Mouse (Mus musculus) layer of hippocampus, adult 18-20 months (tissue): ENCODE data around the gene Irx2. TPM values are rescaled to one million over a fixed set of nuclear protein-coding genes. Genes with fewer than 3 reads are reported as not detected.

Experiments
- DNase-seq, 2 experiments: peaks; one replicate each; pipeline ENCODE4 v3.0.0; 2022; ENCODE audit warnings: low spot score in 2 of 2
- long read RNA-seq: library from polyadenylated mRNA; stranded (forward); transcript quantifications from one replicate; pipeline ENCODE4 v2.0.0, GENCODE M21; 2021
- total RNA-seq, 2 experiments: library from RNA; stranded (reverse); gene quantifications; 2 replicates each; pipeline ENCODE4 v1.2.3; 2021

The Irx2 gene
- under 1 TPM in 1 of 2 experiments, not detected in 1; 0.32 TPM for total RNA-seq
- long read RNA-seq: 0 reads

DNA sequence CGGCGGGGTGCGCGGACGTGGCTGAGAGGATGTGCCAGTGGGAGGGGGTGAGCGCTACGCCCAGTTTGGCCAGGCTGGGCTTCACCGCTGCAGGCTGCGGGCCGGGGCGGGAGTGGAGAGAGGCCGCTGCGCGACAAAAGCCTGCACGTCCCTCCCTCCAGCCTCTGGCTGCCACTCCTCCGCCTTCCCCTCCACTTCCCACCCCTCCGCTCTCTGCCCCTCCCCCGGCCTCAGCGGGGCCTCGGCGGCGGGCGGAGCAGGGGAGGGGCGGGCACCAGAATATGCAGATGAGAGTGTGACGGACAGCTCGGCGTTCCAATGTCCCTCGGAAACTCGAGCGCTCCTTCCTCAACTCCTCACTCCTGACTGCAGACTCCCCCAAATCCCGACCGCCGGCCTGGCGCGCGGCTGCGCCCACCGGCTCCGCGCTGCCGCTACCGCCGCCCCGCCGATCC, at the start of gene Irx2:
TSS of gene Irx2 (plus strand) at position 359 of the 455 bp plus-strand sequence.
- DNase-seq: no peak

DNA sequence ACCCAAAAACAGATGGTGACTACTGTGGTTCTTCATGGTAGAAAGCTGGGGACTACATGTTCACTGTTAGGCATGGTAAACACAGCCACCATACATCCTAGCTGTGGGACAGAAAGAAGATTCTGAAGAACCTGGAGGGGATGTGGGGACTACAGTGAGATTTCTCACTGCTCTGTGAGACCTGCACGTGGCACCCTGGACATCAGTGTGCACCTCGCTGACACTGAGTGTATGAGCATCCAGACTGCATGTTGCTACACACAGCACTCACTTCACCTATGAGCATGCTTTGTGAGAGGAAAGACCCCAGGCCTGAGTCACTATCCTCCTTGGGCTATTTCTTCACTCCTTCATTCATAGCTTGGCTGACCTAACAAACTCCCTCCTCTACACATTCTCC, 47.3 kb upstream of the Irx2 start:
- no peak for DNase-seq

DNA sequence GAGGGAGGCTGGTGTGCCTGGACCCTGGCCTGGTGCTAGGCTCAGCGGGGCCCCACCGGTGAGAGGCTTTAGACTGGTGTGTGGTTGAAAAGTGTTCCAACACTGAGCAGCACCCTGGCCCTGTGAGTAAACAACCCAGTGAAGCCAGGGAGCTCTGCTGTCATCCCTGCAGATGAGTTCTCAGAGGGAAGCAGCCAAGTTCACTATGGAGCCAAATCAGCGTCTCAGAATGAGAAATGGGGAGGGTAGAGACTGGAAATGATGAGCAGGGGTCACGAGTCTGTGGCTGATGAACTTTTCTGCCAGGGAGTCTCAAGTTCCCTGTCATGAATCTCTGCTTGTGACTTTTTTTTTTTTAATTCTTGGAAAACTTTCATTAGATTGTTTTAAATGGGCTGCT, 36.1 kb upstream of the Irx2 start:
- DNase-seq: no peak

DNA sequence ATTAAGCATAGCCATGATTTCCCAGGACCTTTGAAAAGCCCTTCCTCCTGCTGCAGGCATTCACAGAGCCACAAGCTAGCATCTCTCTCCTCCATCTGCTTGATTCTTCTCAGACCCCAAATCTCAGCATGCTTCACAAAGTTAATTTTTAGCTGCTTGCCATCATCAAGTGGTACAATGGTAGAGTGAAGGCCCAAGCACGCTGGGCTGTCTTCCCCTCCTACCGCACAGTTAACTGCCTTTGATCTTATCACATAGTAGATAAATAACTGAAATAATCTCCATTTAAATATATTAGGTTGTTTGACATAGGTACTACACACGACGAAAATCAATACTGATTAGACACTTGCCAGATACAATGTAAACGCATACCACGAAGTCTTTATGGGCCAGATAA, 35.3 kb upstream of the Irx2 start:
- no peak for DNase-seq

DNA sequence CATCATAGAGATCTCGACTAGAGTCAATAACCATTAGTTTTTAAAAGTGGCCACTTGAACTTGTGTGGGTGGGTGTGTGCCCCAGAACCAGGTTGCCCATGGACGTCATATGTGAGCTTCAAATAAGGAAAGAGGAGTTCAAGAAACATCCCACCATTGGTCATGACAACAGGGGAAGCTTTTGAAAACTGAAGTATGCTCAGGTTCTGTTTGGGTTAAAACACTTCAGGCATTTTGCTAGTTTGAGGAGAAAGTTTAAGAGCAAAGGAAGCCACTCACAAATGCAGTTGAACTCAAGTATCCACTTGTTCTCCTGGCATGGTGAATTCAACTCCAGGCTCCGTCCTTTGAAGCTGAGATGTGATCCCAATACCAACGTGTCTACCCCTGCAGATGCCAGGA, 34.9 kb upstream of the Irx2 start:
- no peak for DNase-seq

DNA sequence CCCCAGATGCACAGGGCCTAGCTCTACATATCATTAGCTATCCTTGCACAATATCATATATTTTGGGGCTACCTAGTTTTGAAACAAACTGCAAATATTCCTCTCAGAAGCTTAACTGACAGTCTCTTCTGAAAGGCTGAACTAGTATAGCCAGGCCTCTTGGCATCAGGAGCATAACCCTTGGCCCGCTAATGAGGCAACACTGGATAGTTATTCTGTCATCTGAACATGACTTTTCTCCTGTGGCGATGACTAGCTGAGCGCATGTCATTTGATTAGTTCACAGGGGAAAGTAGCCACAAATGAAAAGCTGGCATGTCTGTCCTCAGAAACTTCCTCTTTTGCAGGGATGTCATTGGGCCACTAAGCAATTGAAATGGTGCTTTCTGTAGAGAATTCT, 29.4 kb upstream of the Irx2 start:
- no peak for DNase-seq

DNA sequence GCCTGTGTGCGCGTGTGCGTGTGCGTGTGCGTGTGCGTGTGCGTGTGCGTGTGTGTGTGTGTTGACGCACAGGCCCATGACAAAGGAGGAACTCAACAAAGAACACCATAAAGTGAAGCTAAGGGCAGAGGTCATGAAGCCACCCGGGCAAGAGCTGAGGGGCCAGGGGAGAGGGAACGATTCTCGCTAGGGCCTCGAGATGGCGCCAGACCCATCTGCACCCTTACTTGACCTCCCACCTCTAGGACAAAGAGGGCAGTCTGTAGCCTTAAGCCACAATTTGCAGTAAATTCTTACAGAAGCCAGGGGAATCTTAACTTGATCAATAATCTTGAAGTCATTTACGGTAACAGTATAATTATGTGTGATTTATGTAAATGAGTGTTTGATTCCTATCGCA, 19.9 kb upstream of the Irx2 start:
- no peak for DNase-seq

DNA sequence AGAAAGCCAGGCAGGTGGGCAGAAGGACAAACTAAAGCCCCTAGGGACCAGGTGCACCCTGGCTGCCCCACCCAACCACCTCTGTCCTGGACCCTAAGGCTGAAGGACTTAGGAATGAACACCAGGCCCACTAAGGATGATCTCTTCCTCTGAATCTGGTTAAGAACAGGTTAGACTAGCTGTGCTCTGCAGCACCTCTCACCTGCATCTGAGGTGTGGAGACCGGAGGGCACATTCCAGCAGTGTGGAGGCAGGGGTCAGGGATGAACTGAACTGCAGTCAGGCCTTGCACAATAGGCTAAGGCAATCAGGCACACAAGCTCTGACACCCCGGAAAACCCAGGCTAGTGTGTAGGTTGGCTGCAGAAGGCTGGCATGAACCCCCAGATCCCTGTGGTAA, 18.3 kb upstream of the Irx2 start:
- no peak for DNase-seq

DNA sequence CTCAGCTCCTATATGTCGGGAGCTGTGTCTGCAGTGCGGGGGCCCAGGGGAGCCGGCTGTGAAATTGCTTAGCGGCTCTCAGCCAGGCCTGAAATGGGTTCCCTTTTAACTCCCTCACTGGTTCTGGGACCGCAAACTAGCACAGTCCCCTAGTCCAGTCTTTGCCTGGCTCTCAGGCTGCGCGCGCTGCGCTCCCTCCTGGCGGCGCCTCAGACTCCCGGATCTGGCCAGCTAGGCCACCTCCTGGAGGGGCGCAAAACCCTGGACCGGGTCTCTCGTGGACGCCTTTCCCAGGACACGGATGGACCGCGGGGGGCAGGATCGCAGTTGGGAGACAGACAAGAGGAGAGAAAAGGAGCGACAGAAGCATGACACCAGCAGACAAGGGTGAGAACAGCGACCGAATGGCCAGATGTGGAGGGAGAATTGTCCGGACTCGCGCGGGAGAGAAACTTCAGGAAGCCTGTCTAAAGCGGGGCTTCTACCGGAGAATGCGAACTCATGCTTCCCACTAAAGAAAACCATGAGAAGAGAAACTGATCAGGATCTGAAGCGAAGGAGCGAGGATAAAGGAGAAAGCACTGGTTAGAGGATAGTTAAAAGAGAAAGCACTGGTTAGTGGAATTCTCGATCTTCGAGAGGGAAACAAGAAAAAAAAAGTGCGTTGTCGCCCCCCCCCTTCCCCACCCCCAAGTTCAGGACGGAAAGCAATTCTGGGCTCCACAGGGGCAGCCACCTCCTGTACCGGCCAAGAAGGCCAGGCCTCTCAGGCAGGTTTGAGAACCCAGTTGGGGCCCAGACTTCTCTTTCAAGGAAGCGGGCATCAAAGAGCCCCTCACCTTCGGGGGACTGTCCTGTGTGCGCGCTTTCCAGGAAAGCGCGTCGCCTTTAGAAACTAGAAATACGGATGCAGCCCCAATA, 4.4 kb upstream of the Irx2 start:
- DNase-seq: no peak

DNA sequence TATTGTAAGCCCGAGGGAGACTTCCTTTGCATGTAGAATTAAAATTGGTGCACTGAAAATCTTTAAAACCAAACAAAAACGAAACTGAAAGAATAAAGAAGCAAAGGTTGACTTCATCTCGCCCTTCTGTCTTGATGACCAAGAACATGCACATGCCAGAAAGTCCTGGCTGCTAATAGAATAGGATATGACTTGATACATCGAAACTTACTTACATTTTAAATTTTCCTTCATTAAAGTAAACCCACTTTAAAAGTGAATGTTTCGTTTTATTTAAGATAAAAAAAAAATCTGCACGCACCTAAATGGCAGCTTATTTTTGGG, 3.8 kb upstream of the Irx2 start:
- DNase-seq: no peak

DNA sequence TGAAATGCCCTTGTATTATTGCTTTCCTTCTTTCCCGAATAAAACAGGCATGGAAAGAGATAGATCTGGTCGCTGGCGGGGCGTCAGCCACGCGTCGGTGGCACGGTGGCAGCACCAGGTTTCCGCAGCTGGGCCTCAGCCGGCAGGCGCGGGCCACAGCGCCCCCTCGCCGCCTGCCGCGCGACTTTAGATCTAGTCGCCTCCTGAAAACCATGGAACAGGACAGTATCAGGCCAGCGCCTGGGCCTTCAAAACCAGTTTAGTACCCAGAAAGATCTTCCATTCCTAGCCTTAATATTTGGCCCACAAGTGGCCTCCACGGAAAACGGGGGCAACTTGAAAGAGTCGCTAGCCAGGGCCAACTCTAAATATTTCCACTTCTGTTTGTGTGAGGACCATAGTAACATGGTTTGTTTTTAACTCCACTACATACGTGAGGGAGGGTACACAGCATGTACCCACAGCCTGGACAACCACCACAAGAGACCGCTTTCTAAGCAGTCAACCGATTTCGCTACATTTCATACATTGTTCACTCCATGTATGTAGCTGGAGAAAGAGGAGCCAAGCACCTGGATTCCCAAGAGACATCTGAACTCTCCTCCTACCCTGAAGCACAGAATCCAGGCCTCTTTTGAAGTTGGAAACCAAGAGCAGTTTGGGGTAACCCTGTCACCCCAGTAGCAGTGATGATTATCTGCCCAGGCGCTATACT, 3.2 kb upstream of the Irx2 start:
- DNase-seq: no peak

DNA sequence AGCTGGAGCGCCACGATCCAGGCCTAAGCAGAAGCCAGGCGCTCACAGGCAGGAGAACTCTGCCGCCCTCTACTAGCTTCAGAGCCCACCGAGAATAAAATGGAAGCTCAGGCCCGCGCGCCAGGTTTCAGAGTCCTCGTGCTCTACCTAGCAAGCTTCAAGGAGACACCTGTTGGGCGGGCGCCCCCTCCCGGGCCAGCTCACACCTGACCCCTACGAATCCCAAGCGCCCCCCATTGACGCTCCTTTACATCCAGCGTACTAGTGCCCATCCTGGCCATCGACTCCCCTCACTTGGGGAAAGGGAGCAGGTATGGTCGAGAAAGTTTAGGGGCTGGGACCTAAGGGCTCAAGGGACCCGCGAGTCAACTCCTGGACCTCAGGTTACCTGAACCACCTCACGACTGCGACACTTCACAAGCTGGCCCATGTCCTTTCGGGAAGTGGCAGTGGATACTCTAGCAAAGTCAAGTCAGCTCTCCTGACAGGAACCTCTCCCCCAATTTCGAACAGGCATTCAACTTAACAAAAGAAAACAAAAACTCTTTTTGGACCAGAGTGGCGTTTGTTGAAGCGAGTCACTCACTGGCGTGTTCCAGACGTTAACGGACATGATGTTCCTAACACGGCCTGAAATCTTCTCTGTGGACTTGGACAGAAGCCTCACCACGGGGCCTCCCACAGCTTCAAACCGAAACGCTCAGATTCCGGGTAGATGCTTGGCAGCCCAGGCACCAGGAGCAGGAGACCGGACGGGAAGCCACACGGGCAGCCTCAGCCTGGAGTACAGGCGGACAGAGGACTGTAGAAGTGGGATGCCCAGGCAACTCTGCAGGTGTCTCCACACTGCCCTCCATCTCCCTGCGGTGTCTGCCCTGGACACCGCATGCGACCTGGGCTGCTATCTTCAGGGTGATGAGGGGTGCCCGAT, 964 bp upstream of the Irx2 start:
- DNase-seq: no peak

DNA sequence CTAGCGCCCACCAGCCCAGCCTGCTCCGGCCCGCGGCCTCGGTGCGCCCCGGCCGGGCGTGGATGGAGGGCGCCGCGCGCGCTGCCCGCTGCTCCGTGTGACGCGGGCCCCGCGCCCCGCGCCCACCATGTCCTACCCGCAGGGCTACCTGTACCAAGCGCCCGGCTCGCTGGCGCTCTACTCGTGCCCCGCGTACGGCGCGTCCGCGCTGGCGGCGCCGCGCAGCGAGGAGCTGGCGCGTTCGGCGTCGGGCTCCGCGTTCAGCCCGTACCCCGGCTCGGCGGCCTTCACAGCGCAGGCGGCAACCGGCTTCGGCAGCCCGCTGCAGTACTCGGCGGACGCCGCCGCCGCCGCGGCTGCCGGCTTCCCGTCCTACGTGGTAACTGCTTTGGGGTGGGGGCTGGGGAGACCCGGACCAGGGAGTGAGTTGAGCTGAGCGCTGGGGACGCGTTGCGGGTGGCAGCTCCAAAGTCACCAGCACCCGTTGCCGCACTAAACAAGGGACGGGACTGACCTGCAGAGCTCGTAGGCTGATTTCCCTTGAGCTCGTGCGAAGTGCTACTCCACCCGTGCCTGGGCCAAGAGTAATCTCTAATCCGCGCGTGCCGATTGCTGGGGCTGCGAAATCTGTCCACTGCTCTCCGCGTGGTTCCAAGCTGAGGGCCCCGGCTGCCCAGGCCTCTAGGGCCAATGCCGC, 463 bp downstream of the Irx2 start:
- no peak for DNase-seq

DNA sequence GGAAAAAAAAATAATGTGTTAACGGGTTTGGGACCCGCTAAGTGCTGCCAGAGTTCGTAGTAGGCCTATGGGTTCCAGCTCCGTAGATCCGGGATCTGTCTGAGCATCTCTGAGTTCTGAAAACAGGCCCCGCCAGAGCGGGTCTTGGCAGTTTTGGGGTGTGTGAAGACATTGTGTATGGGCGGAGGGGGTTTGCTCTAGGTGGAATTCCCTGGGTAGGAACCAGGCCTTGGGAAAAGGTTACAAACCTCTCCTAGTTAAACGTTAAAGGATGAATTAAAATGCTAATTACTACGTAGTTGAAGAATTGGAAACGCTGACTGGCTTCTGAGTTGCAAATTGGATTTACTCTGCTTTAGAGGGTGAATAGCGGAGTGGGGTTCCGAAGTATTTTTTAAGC, 1.2 kb downstream of the Irx2 start:
- DNase-seq: no peak

DNA sequence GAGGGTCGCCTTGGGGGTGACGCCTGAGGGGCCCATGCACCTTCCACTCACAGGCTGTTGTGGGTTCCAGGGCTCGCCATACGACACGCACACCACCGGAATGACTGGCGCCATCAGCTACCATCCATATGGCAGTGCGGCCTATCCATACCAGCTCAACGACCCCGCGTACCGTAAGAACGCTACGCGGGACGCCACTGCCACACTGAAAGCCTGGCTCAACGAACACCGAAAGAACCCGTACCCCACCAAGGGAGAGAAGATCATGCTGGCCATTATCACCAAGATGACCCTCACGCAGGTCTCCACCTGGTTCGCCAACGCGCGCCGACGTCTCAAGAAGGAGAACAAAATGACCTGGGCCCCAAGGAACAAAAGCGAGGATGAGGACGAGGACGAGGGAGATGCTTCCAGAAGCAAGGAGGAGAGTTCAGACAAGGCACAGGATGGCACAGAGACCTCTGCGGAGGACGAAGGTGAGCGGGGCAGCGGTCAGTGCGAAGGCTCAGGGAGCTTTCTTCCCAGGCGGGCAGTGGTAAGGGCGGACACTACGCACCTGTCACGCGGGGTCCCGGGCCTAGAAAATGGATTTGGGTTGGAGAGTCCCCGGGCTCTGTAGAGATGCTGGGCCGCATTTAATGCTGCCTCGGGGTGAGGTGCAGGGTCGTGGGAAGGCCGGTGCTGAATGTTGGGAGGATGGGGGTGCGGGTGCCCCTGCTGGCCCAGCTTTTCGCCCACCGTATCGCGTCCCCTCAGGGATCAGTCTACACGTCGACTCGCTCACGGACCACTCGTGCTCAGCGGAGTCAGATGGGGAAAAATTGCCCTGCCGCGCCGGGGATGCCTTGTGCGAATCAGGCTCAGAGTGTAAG, 2.1 kb downstream of the Irx2 start:
- no peak for DNase-seq

DNA sequence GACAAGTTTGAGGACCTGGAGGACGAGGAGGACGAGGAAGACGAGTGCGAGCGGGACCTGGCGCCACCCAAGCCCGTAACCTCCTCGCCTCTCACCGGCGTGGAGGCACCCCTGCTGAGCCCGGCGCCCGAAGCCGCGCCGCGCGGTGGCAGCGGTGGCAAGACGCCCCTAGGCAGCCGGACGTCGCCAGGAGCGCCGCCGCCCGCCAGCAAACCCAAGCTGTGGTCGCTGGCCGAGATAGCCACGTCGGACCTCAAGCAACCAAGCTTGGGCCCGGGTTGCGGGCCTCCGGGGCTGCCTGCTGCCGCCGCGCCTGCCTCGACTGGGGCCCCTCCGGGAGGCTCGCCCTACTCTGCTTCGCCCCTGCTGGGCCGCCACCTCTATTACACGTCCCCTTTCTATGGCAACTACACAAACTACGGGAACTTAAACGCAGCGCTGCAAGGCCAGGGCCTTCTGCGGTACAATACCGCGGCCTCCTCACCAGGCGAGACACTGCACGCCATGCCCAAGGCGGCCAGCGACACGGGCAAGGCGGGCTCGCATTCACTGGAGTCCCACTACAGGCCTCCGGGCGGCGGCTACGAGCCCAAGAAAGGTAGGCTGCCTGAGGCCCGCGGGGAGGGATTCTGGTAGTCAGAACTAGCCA, 2.9 kb downstream of the Irx2 start:
- DNase-seq: no peak

DNA sequence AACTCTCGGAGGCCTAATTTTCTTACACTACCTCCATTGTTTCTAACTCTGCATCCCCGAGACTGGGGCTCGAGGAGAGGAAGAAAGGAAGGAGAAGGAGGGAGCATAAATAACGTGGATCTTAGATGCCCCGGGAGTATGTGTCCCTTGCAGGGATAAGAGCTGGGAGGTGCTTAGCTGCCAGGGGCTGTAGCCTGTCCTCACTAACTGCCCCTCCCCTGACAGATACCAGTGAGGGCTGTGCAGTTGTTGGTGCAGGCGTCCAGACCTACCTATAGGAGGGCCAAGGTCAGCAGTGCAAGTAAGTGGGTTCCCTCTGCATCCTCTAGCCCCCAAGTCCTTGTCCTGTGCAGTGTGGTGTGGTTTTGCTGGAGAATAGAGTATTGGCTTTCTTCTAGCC, 3.7 kb downstream of the Irx2 start:
- DNase-seq: no peak

DNA sequence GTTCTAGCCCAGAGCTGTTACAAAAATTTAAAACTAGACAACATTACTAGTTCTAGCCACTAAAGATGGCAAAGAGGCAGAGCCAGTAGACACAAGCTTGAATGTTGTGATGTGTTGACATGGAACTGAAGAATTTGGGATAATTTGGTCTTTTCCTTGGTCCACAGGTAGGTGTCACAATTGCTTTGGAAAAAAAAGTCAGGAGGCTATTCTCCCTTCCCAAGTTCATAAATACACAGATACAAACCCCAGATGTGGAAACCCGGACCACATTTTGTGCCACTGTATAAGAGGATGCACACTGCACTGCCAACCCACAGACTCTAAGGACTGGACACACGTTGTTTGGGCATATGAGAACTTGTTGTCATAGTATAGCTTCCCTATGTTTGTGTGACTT, 4.5 kb downstream of the Irx2 start:
- DNase-seq: no peak

DNA sequence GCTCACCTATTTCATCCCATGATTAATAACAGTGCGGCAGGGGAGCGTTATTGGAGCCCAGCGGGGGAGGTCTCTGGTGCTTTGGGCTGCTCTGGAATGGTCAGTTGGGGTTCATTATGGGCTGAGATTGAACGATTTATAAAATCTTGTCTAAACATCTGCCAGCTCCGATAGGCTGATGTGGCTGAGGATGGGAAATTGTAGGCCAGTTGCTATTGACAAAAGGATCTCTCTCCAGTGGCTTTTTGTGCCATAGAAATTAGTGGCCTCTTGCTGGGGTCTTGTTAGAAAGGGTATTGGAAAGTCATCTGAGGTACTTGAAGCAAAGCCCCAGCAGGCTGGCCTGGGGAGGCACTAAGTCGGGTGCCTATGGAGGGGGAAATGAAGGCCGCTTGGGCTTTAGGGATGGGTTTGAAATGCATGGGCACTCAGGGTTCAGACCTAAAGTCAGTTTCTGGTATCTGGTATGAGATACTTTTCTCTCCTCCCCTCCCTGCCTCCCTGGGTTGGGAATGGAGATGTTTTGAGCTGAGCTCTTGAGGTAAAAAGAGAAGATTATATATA, 6.2 kb downstream of the Irx2 start:
- DNase-seq: no peak
